Mouse (Mus musculus): Measurements from ENCODE around the gene Brca1. TPM values are rescaled to one million over a fixed set of nuclear protein-coding genes. Genes with fewer than 3 reads are reported as not detected.

Gene Brca1
- polyA plus RNA-seq, 1 experiment, result 0.65 TPM

- peak overlapping the region; percentile 91 for H3K4me3 ChIP-seq (ENCODE audit: insufficient read depth, low read length)
- peaks cover 2% of the 10 kb centered on the region; the same call in 1 of the 2 replicates for H3K4me1 ChIP-seq (ENCODE audit: control insufficient read depth, insufficient read depth, low read length)
- TF ChIP-seq POLR2A (IDR thresholded peaks at IDR 0.05; ENCODE audit: extremely low read depth, insufficient read depth, low read length), result peak; percentile 94
- TF ChIP-seq CTCF (IDR thresholded peaks at IDR 0.05; ENCODE audit: extremely low read depth, insufficient read depth, low read length), result no peak
- H3K27ac ChIP-seq (ENCODE audit: insufficient read depth, low read length), result peak overlapping the region; percentile 97
Observed at GRCm38 (mm10) chr11:101552476-101553300, 933 bp upstream of the Brca1 start.

- Histone ChIP-seq H3K4me3 (ENCODE audit: insufficient read depth, low read length) (no peak overlapping the region), H3K4me1 (ENCODE audit: control insufficient read depth, insufficient read depth, low read length) (no peaks in the 10 kb centered on the region; the same call in 1 of the 2 replicates), H3K27ac (ENCODE audit: insufficient read depth, low read length) (no peak overlapping the region)
- no peak for TF ChIP-seq POLR2A (IDR thresholded peaks at IDR 0.05; ENCODE audit: extremely low read depth, insufficient read depth, low read length)
- no peak for TF ChIP-seq CTCF (IDR thresholded peaks at IDR 0.05; ENCODE audit: extremely low read depth, insufficient read depth, low read length)
Observed at GRCm38 (mm10) chr11:101548526-101548925, 3.2 kb downstream of the Brca1 start.

- TF ChIP-seq POLR2A (IDR thresholded peaks at IDR 0.05; ENCODE audit: extremely low read depth, insufficient read depth, low read length), result no peak
- TF ChIP-seq CTCF (IDR thresholded peaks at IDR 0.05; ENCODE audit: extremely low read depth, insufficient read depth, low read length), result no peak
Observed at GRCm38 (mm10) chr11:101544132-101544531, 7.6 kb downstream of the Brca1 start.

GRCm38 (mm10) chr11:101543533-101543932 lies 8.2 kb downstream of the Brca1 start:
- H3K4me1 ChIP-seq (ENCODE audit: control insufficient read depth, insufficient read depth, low read length), result no peaks in the 10 kb centered on the region; the same call in 1 of the 2 replicates
- H3K27ac ChIP-seq (ENCODE audit: insufficient read depth, low read length), result no peak overlapping the region
- no peak overlapping the region for H3K4me3 ChIP-seq (ENCODE audit: insufficient read depth, low read length)
- no peak for TF ChIP-seq CTCF (IDR thresholded peaks at IDR 0.05; ENCODE audit: extremely low read depth, insufficient read depth, low read length)
- TF ChIP-seq POLR2A (IDR thresholded peaks at IDR 0.05; ENCODE audit: extremely low read depth, insufficient read depth, low read length), result no peak

More at GRCm38 (mm10) chr11:101544132-101544531, 7.6 kb downstream of the Brca1 start:
- Histone ChIP-seq H3K4me3 (ENCODE audit: insufficient read depth, low read length) (no peak overlapping the region), H3K4me1 (ENCODE audit: control insufficient read depth, insufficient read depth, low read length) (no peaks in the 10 kb centered on the region; the same call in 1 of the 2 replicates), H3K27ac (ENCODE audit: insufficient read depth, low read length) (no peak overlapping the region)

- Histone ChIP-seq H3K4me1 (ENCODE audit: control insufficient read depth, insufficient read depth, low read length) (no peaks in the 10 kb centered on the region), H3K27ac (ENCODE audit: insufficient read depth, low read length) (no peak overlapping the region), H3K4me3 (ENCODE audit: insufficient read depth, low read length) (no peak overlapping the region)
- no peak for TF ChIP-seq CTCF (IDR thresholded peaks at IDR 0.05; ENCODE audit: extremely low read depth, insufficient read depth, low read length)
- TF ChIP-seq POLR2A (IDR thresholded peaks at IDR 0.05; ENCODE audit: extremely low read depth, insufficient read depth, low read length), result no peak
Observed at GRCm38 (mm10) chr11:101526686-101527085, 25.1 kb downstream of the Brca1 start.

- Histone ChIP-seq H3K27ac (ENCODE audit: insufficient read depth, low read length) (no peak overlapping the region), H3K4me1 (ENCODE audit: control insufficient read depth, insufficient read depth, low read length) (no peaks in the 10 kb centered on the region), H3K4me3 (ENCODE audit: insufficient read depth, low read length) (no peak overlapping the region)
- TF ChIP-seq CTCF (IDR thresholded peaks at IDR 0.05; ENCODE audit: extremely low read depth, insufficient read depth, low read length), result no peak
- TF ChIP-seq POLR2A (IDR thresholded peaks at IDR 0.05; ENCODE audit: extremely low read depth, insufficient read depth, low read length), result no peak
Observed at GRCm38 (mm10) chr11:101525936-101526595, 25.7 kb downstream of the Brca1 start.

GRCm38 (mm10) chr11:101525056-101525455 lies 26.7 kb downstream of the Brca1 start:
- no peak for TF ChIP-seq POLR2A (IDR thresholded peaks at IDR 0.05; ENCODE audit: extremely low read depth, insufficient read depth, low read length)
- TF ChIP-seq CTCF (IDR thresholded peaks at IDR 0.05; ENCODE audit: extremely low read depth, insufficient read depth, low read length), result no peak
- no peak overlapping the region for H3K4me3 ChIP-seq (ENCODE audit: insufficient read depth, low read length)
- H3K4me1 ChIP-seq (ENCODE audit: control insufficient read depth, insufficient read depth, low read length), result no peaks in the 10 kb centered on the region
- H3K27ac ChIP-seq (ENCODE audit: insufficient read depth, low read length), result no peak overlapping the region

- H3K27ac ChIP-seq (ENCODE audit: insufficient read depth, low read length), result no peak overlapping the region
- H3K4me1 ChIP-seq (ENCODE audit: control insufficient read depth, insufficient read depth, low read length), result no peaks in the 10 kb centered on the region
- TF ChIP-seq POLR2A (IDR thresholded peaks at IDR 0.05; ENCODE audit: extremely low read depth, insufficient read depth, low read length) (no peak), CTCF (IDR thresholded peaks at IDR 0.05; ENCODE audit: extremely low read depth, insufficient read depth, low read length) (no peak)
- no peak overlapping the region for H3K4me3 ChIP-seq (ENCODE audit: insufficient read depth, low read length)
Observed at GRCm38 (mm10) chr11:101524446-101524845, 27.3 kb downstream of the Brca1 start.

GRCm38 (mm10) chr11:101519364-101519763 lies 32.4 kb downstream of the Brca1 start:
- Histone ChIP-seq H3K4me1 (ENCODE audit: control insufficient read depth, insufficient read depth, low read length) (no peaks in the 10 kb centered on the region), H3K4me3 (ENCODE audit: insufficient read depth, low read length) (no peak overlapping the region), H3K27ac (ENCODE audit: insufficient read depth, low read length) (no peak overlapping the region)
- no peak for TF ChIP-seq POLR2A (IDR thresholded peaks at IDR 0.05; ENCODE audit: extremely low read depth, insufficient read depth, low read length)

Data from cortical plate, adult 2 months (tissue).